In genomic region chr1:64791826-64792225, GRCm38 (mm10) we compare ENCODE assay signal across 9 mouse cellular contexts. TPM values are rescaled to one million over a fixed set of nuclear protein-coding genes. Genes with fewer than 3 reads are reported as not detected.
DNase-seq lines count a peak whose midpoint lies in the region; ATAC-seq and TF ChIP-seq lines count a peak whose summit lies in the region.
"Had no signal": no experiment of that assay in that cellular context is flagged by ENCODE, and none has a peak within 500 bp of the region (broad histone marks: within the 10 kb centered on the region; RNA-seq: fewer than 3 reads in every experiment).

No protein-coding gene starts in this region.

- no peak for DNase-seq in lung, postnatal 0 days (ENCODE audit: low spot score)
- DNase-seq in forelimb bud, embryonic 11.5 days (ENCODE audit: low read depth, low spot score) = peak; percentile 6
- DNase-seq in heart, postnatal 10 days = peak; percentile 85
- DNase-seq in layer of hippocampus, adult 9-11 months = peak; percentile 89
- peak; percentile 54 for DNase-seq in right cerebral cortex, postnatal 14 days
- no peak for DNase-seq in urinary bladder, postnatal 10 days (ENCODE audit: low spot score)
- DNase-seq in spleen, postnatal 10 days (ENCODE audit: low spot score in 2 of 2) = no peak

- H3K4me3 ChIP-seq in lung, embryonic 15.5 days = no peak overlapping the region
- H3K4me3 ChIP-seq in lung, postnatal 0 days (ENCODE audit: low read depth, low read length) = no peak overlapping the region
- H3K4me3 ChIP-seq: liver, embryonic 15.5 days had no signal

- ATAC-seq in lung, embryonic 15.5 days (ENCODE audit: borderline replicate concordance, extremely low read depth, low FRiP score, low TSS enrichment) = no peak
- ATAC-seq in lung, postnatal 0 days = no peak

- no peaks in the 10 kb centered on the region for H3K27me3 ChIP-seq in lung, embryonic 15.5 days
- no peaks in the 10 kb centered on the region for H3K27me3 ChIP-seq in lung, postnatal 0 days (replicated peaks; ENCODE audit: insufficient read depth, low read length)
- H3K27me3 ChIP-seq: liver, embryonic 15.5 days had no signal

- no peak overlapping the region for H3K9ac ChIP-seq in lung, embryonic 15.5 days
- no peak overlapping the region for H3K9ac ChIP-seq in lung, postnatal 0 days (replicated peaks; ENCODE audit: low read depth)
- H3K9ac ChIP-seq: liver, embryonic 15.5 days had no signal

- peaks cover 35% of the 10 kb centered on the region for H3K4me1 ChIP-seq in lung, embryonic 15.5 days
- H3K4me1 ChIP-seq in lung, postnatal 0 days (ENCODE audit: insufficient read depth, low read depth, low read length) = peaks cover 2% of the 10 kb centered on the region; the same call in 1 of the 2 replicates

- intact Hi-C loops in heart, postnatal 10 days (cut with DNase I) = loop anchor here (2.0 to 5.0 kb wide), 2 partner anchors 53 to 125 kb away; no protein-coding TSS in a partner anchor

- no peak for TF ChIP-seq CTCF in lung, postnatal 0 days (IDR thresholded peaks at IDR 0.05)

- H3K36me3 ChIP-seq in lung, embryonic 15.5 days = no peaks in the 10 kb centered on the region
- H3K36me3 ChIP-seq in lung, postnatal 0 days (ENCODE audit: insufficient read depth, low read length) = 0 out of 2 replicates have a peak, but pooled peaks cover 9% of the 10 kb centered on the region
- H3K36me3 ChIP-seq: liver, embryonic 15.5 days had no signal

- H3K9me3 ChIP-seq in lung, embryonic 15.5 days = no peaks in the 10 kb centered on the region
- H3K9me3 ChIP-seq in lung, postnatal 0 days (ENCODE audit: low read length) = no peaks in the 10 kb centered on the region
- H3K9me3 ChIP-seq: liver, embryonic 15.5 days had no signal

- H3K4me2 ChIP-seq in lung, embryonic 15.5 days = no peak overlapping the region
- H3K4me2 ChIP-seq in lung, postnatal 0 days (replicated peaks; ENCODE audit: low read depth, low read length) = no peak overlapping the region
- H3K4me2 ChIP-seq: liver, embryonic 15.5 days had no signal

- peak overlapping the region; percentile 5; the same call in 1 of the 2 replicates for H3K27ac ChIP-seq in lung, embryonic 15.5 days
- no peak overlapping the region for H3K27ac ChIP-seq in lung, postnatal 0 days (ENCODE audit: low read length)

- no peak for TF ChIP-seq EP300 in lung, postnatal 0 days (IDR thresholded peaks at IDR 0.05)

- 42% methylated on average over 6 of the region's 6 CpGs for WGBS in lung, embryonic 15.5 days
- WGBS in lung, postnatal 0 days = 33% methylated on average over 6 of the region's 6 CpGs

RNA-seq across cellular contexts. Expression of gene Fzd5, which starts 54.3 kb away (rescaled TPM):
- polyA plus RNA-seq in lung, embryonic 15.5 days (2015; fragmentation: Nextera tagmentation; extraction: Ambion mirVana) = 3.0 and 3.1 TPM in 2 replicates
- 3.1 and 3.5 TPM in 2 replicates for polyA plus RNA-seq in lung, postnatal 0 days (2015; fragmentation: Nextera tagmentation; extraction: Ambion mirVana)
- total RNA-seq in heart, postnatal 10 days (2021) = 1 to 10 TPM; 6.4 to 7.9 TPM

Comparison
In these comparisons a context has a peak if more than half of its experiments do, and no peak if none do; other contexts are left out.
1. DNase-seq: peak in forelimb bud, embryonic 11.5 days (single experiment), heart, postnatal 10 days (2 of 2), layer of hippocampus, adult 9-11 months (single experiment) and right cerebral cortex, postnatal 14 days (single experiment); none in lung, postnatal 0 days (single experiment), urinary bladder, postnatal 10 days (single experiment) and spleen, postnatal 10 days (0 of 2).